Mouse (Mus musculus) kidney, embryonic 15.5 days (tissue): Measurements from ENCODE around the gene Farp1. TPM values are rescaled to one million over a fixed set of nuclear protein-coding genes. Genes with fewer than 3 reads are reported as not detected.

ENCODE experiments used
- ATAC-seq: fragments of 200-750 bp; cut with Nextera tagmentation; replicated peaks from 2 replicates; pipeline ENCODE4 v1.8.0; 2017; ENCODE audit warnings: moderate TSS enrichment; ENCODE audit not compliant: low FRiP score
- H3K27ac ChIP-seq: fragments of 300-500 bp; sonication (generic); 2 replicates; pipeline ENCODE4 v1.5.1; 2015; ENCODE audit warnings: mild to moderate bottlenecking, inconsistent platforms
- H3K27me3 ChIP-seq: fragments of 300-500 bp; sonication (generic); 2 replicates; pipeline ENCODE4 v1.6.1; 2015; ENCODE audit warnings: inconsistent platforms
- H3K36me3 ChIP-seq: fragments of 300-500 bp; sonication (generic); 2 replicates; pipeline ENCODE4 v1.6.1; 2015; ENCODE audit warnings: inconsistent platforms
- H3K4me1 ChIP-seq: fragments of 300-500 bp; sonication (generic); 2 replicates; pipeline ENCODE4 v1.6.1; 2015; ENCODE audit warnings: inconsistent platforms
- H3K4me2 ChIP-seq: fragments of 300-500 bp; sonication (generic); 2 replicates; pipeline ENCODE4 v1.6.1; 2015; ENCODE audit warnings: moderate library complexity, mild to moderate bottlenecking, inconsistent platforms
- H3K4me3 ChIP-seq: fragments of 300-500 bp; sonication (generic); replicated peaks from 2 replicates; pipeline ENCODE4 v1.5.1; 2015; ENCODE audit warnings: mild to moderate bottlenecking, inconsistent platforms
- H3K9ac ChIP-seq: fragments of 300-500 bp; sonication (generic); 2 replicates; pipeline ENCODE4 v1.6.1; 2015; ENCODE audit warnings: mild to moderate bottlenecking, inconsistent platforms
- H3K9me3 ChIP-seq: fragments of 300-500 bp; sonication (generic); replicated peaks from 2 replicates; pipeline ENCODE4 v1.6.1; 2016; ENCODE audit warnings: inconsistent platforms
- WGBS: fragments of 180-500 bp; shearing (Covaris S2); methylation state at CpG from one replicate; pipeline ENCODE4 v1.1.7; 2015; ENCODE audit warnings: mixed read lengths; 5-methylcytosine and 5-hydroxymethylcytosine counted together
- polyA plus RNA-seq: library from polyadenylated mRNA; unstranded; fragments of >200 nt; fragmentation: Nextera tagmentation; extraction: Ambion mirVana; gene quantifications from 2 replicates; pipeline ENCODE4 v1.2.1, GENCODE M21; 2015

Farp1 gene
- polyA plus RNA-seq, 1 experiment from 2014 or later = 35.8 TPM

- Histone ChIP-seq H3K36me3 (peaks cover 5% of the 10 kb centered on the region), H3K4me3 (no peak overlapping the region), H3K4me1 (peaks cover 45% of the 10 kb centered on the region), H3K9ac (no peak overlapping the region), H3K27me3 (no peaks in the 10 kb centered on the region), H3K4me2 (no peak overlapping the region), H3K27ac (no peak overlapping the region), H3K9me3 (no peaks in the 10 kb centered on the region)
- WGBS = 85% methylated on average over 2 of the region's 2 CpGs
- no peak for ATAC-seq
Observed at GRCm38 (mm10) chr14:121311083-121311482, 276.1 kb downstream of the Farp1 start.

GRCm38 (mm10) chr14:121313283-121313682 is 278.3 kb downstream of the Farp1 start:
- no peak for ATAC-seq
- H3K4me3 ChIP-seq = no peak overlapping the region
- H3K9ac ChIP-seq = no peak overlapping the region
- H3K4me2 ChIP-seq = no peak overlapping the region
- H3K9me3 ChIP-seq = no peaks in the 10 kb centered on the region
- WGBS = 90% methylated on average over 10 of the region's 10 CpGs
- no peaks in the 10 kb centered on the region for H3K36me3 ChIP-seq
- H3K27ac ChIP-seq = no peak overlapping the region
- peaks cover 55% of the 10 kb centered on the region for H3K4me1 ChIP-seq
- no peaks in the 10 kb centered on the region for H3K27me3 ChIP-seq

- no peak overlapping the region for H3K27ac ChIP-seq
- no peak overlapping the region for H3K9ac ChIP-seq
- WGBS = 78% methylated on average over 3 of the region's 3 CpGs
- ATAC-seq = no peak
- no peak overlapping the region for H3K4me3 ChIP-seq
- H3K27me3 ChIP-seq = no peaks in the 10 kb centered on the region
- no peak overlapping the region for H3K4me2 ChIP-seq
- no peaks in the 10 kb centered on the region for H3K9me3 ChIP-seq
- H3K4me1 ChIP-seq = peaks cover 52% of the 10 kb centered on the region
- no peaks in the 10 kb centered on the region for H3K36me3 ChIP-seq
Observed at GRCm38 (mm10) chr14:121314934-121315333, 279.9 kb downstream of the Farp1 start.

- 47% methylated on average over 5 of the region's 5 CpGs for WGBS
- H3K9ac ChIP-seq = no peak overlapping the region
- no peak overlapping the region for H3K27ac ChIP-seq
- no peaks in the 10 kb centered on the region for H3K27me3 ChIP-seq
- H3K4me1 ChIP-seq = peaks cover 44% of the 10 kb centered on the region
- H3K4me3 ChIP-seq = no peak overlapping the region
- no peaks in the 10 kb centered on the region for H3K9me3 ChIP-seq
- H3K4me2 ChIP-seq = no peak overlapping the region
- no peaks in the 10 kb centered on the region for H3K36me3 ChIP-seq
- no peak for ATAC-seq
Observed at GRCm38 (mm10) chr14:121316136-121316535, 281.1 kb downstream of the Farp1 start.

GRCm38 (mm10) chr14:121316631-121317311 is 281.8 kb downstream of the Farp1 start:
- H3K4me3 ChIP-seq = no peak overlapping the region
- no peak overlapping the region; the same call in 1 of the 2 replicates for H3K27ac ChIP-seq
- peak; percentile 27; the same call in 1 of the 2 replicates for ATAC-seq
- no peaks in the 10 kb centered on the region for H3K9me3 ChIP-seq
- WGBS = 51% methylated on average over 13 of the region's 13 CpGs
- no peak overlapping the region for H3K9ac ChIP-seq
- H3K4me2 ChIP-seq = no peak overlapping the region
- H3K27me3 ChIP-seq = no peaks in the 10 kb centered on the region
- no peaks in the 10 kb centered on the region for H3K36me3 ChIP-seq
- peaks cover 42% of the 10 kb centered on the region for H3K4me1 ChIP-seq

GRCm38 (mm10) chr14:121317312-121317671 is 282.3 kb downstream of the Farp1 start:
- ATAC-seq = peak; percentile 42; the same call in 1 of the 2 replicates
- H3K4me1 ChIP-seq = peaks cover 44% of the 10 kb centered on the region
- 69% methylated on average over 3 of the region's 3 CpGs for WGBS
- no peak overlapping the region for H3K4me2 ChIP-seq
- no peaks in the 10 kb centered on the region for H3K9me3 ChIP-seq
- no peak overlapping the region for H3K9ac ChIP-seq
- H3K4me3 ChIP-seq = no peak overlapping the region
- H3K27ac ChIP-seq = 0 out of 2 replicates have a peak overlapping the region, but pooled peaks have one; percentile 33
- H3K36me3 ChIP-seq = no peaks in the 10 kb centered on the region
- no peaks in the 10 kb centered on the region for H3K27me3 ChIP-seq

GRCm38 (mm10) chr14:121318382-121318781 is 283.4 kb downstream of the Farp1 start:
- Histone ChIP-seq H3K4me2 (no peak overlapping the region), H3K4me1 (peaks cover 39% of the 10 kb centered on the region), H3K4me3 (no peak overlapping the region), H3K9ac (no peak overlapping the region), H3K9me3 (no peaks in the 10 kb centered on the region), H3K27ac (no peak overlapping the region), H3K27me3 (no peaks in the 10 kb centered on the region), H3K36me3 (no peaks in the 10 kb centered on the region)
- WGBS = 67% methylated on average over 5 of the region's 5 CpGs
- ATAC-seq = no peak

- H3K4me1 ChIP-seq = peaks cover 34% of the 10 kb centered on the region
- 86% methylated on average over 5 of the region's 5 CpGs for WGBS
- H3K4me3 ChIP-seq = no peak overlapping the region
- H3K9ac ChIP-seq = no peak overlapping the region
- no peaks in the 10 kb centered on the region for H3K36me3 ChIP-seq
- H3K27me3 ChIP-seq = no peaks in the 10 kb centered on the region
- H3K27ac ChIP-seq = no peak overlapping the region
- H3K4me2 ChIP-seq = no peak overlapping the region
- H3K9me3 ChIP-seq = no peaks in the 10 kb centered on the region
- ATAC-seq = no peak
Observed at GRCm38 (mm10) chr14:121322150-121322549, 287.1 kb downstream of the Farp1 start.

GRCm38 (mm10) chr14:121322641-121323040 is 287.6 kb downstream of the Farp1 start:
- ATAC-seq = no peak
- no peak overlapping the region for H3K27ac ChIP-seq
- peaks cover 35% of the 10 kb centered on the region for H3K4me1 ChIP-seq
- no peak overlapping the region for H3K9ac ChIP-seq
- 79% methylated on average over 7 of the region's 7 CpGs for WGBS
- H3K4me3 ChIP-seq = no peak overlapping the region
- no peaks in the 10 kb centered on the region for H3K9me3 ChIP-seq
- H3K36me3 ChIP-seq = no peaks in the 10 kb centered on the region
- no peaks in the 10 kb centered on the region for H3K27me3 ChIP-seq
- H3K4me2 ChIP-seq = no peak overlapping the region

- Histone ChIP-seq H3K27ac (no peak overlapping the region), H3K9ac (no peak overlapping the region), H3K4me2 (no peak overlapping the region), H3K9me3 (no peaks in the 10 kb centered on the region), H3K27me3 (no peaks in the 10 kb centered on the region), H3K4me3 (no peak overlapping the region), H3K4me1 (peaks cover 46% of the 10 kb centered on the region), H3K36me3 (no peaks in the 10 kb centered on the region)
- ATAC-seq = no peak; the same call in 1 of the 2 replicates
- WGBS = 71% methylated on average over 17 of the region's 17 CpGs
Observed at GRCm38 (mm10) chr14:121324521-121325330, 289.7 kb downstream of the Farp1 start.

GRCm38 (mm10) chr14:121326432-121326831 is 291.4 kb downstream of the Farp1 start:
- H3K4me2 ChIP-seq = no peak overlapping the region
- H3K27ac ChIP-seq = no peak overlapping the region
- ATAC-seq = no peak
- no peak overlapping the region for H3K4me3 ChIP-seq
- H3K9ac ChIP-seq = no peak overlapping the region
- no peaks in the 10 kb centered on the region for H3K27me3 ChIP-seq
- H3K36me3 ChIP-seq = no peaks in the 10 kb centered on the region
- WGBS = 68% methylated on average over 2 of the region's 2 CpGs
- no peaks in the 10 kb centered on the region for H3K9me3 ChIP-seq
- peaks cover 46% of the 10 kb centered on the region for H3K4me1 ChIP-seq

- Histone ChIP-seq H3K9me3 (no peaks in the 10 kb centered on the region), H3K4me3 (no peak overlapping the region), H3K27me3 (no peaks in the 10 kb centered on the region), H3K4me1 (peaks cover 39% of the 10 kb centered on the region), H3K27ac (no peak overlapping the region), H3K4me2 (no peak overlapping the region), H3K36me3 (peaks cover 7% of the 10 kb centered on the region; the same call in 1 of the 2 replicates), H3K9ac (no peak overlapping the region)
- no peak for ATAC-seq
- 70% methylated on average over 5 of the region's 5 CpGs for WGBS
Observed at GRCm38 (mm10) chr14:121328878-121329277, 293.9 kb downstream of the Farp1 start.
